Mouse (Mus musculus) thymus, postnatal 0 days (tissue): ENCODE results near the gene Bbs7. TPM values are rescaled to one million over a fixed set of nuclear protein-coding genes. Genes with fewer than 3 reads are reported as not detected.
"Not testable (repeated sequence)": the region's sequence is repeated elsewhere in the genome, so short reads cannot be mapped to it uniquely, and the experiment has no call there.

Source experiments
- DNase-seq: peaks from one replicate; pipeline ENCODE4 v3.0.0-alpha.2; 2015; ENCODE audit warnings: low spot score
- polyA plus RNA-seq: library from polyadenylated mRNA; unstranded; fragments of >200 nt; fragmentation: Nextera tagmentation; extraction: Ambion mirVana; gene quantifications from 2 replicates; pipeline ENCODE4 v1.2.1, GENCODE M21; 2015

The Bbs7 gene
- 5.0 and 6.8 TPM in 2 replicates for polyA plus RNA-seq

- peak; percentile 93 for DNase-seq
Observed at GRCm38 (mm10) chr3:36613202-36613907, at the start of gene Bbs7. Bbs7 (minus strand) TSS chr3:36613477.

GRCm38 (mm10) chr3:36645245-36645559, 31.9 kb upstream of the Bbs7 start:
- DNase-seq = not testable (repeated sequence)

- DNase-seq = no peak
Observed at GRCm38 (mm10) chr3:36644554-36645244, 31.4 kb upstream of the Bbs7 start.

GRCm38 (mm10) chr3:36643354-36643753, 30.1 kb upstream of the Bbs7 start:
- no peak for DNase-seq

- DNase-seq = no peak
Observed at GRCm38 (mm10) chr3:36642736-36643135, 29.5 kb upstream of the Bbs7 start.

- no peak for DNase-seq
Observed at GRCm38 (mm10) chr3:36640787-36641186, 27.5 kb upstream of the Bbs7 start.

- DNase-seq = no peak
Observed at GRCm38 (mm10) chr3:36635449-36635848, 22.2 kb upstream of the Bbs7 start.

GRCm38 (mm10) chr3:36626803-36627202, 13.5 kb upstream of the Bbs7 start:
- no peak for DNase-seq

- no peak for DNase-seq
Observed at GRCm38 (mm10) chr3:36618181-36618580, 4.9 kb upstream of the Bbs7 start.

- DNase-seq = no peak
Observed at GRCm38 (mm10) chr3:36613908-36614255, 605 bp upstream of the Bbs7 start.

GRCm38 (mm10) chr3:36612687-36613086, 590 bp downstream of the Bbs7 start:
- no peak for DNase-seq

GRCm38 (mm10) chr3:36605894-36606783, 7.1 kb downstream of the Bbs7 start:
- no peak for DNase-seq

GRCm38 (mm10) chr3:36599773-36600172, 13.5 kb downstream of the Bbs7 start:
- not testable (repeated sequence) for DNase-seq

- DNase-seq = no peak
Observed at GRCm38 (mm10) chr3:36598811-36599210, 14.5 kb downstream of the Bbs7 start.

- DNase-seq = peak; percentile 96
Observed at GRCm38 (mm10) chr3:36571827-36572378, 41.4 kb downstream of the Bbs7 start, which contains the start of gene Ccna2. Ccna2 (minus strand) TSS chr3:36572150.

GRCm38 (mm10) chr3:36571361-36571826, 41.9 kb downstream of the Bbs7 start:
- DNase-seq = no peak

- no peak for DNase-seq
Observed at GRCm38 (mm10) chr3:36569836-36570235, 43.4 kb downstream of the Bbs7 start.

- no peak for DNase-seq
Observed at GRCm38 (mm10) chr3:36563666-36564065, 49.6 kb downstream of the Bbs7 start.

GRCm38 (mm10) chr3:36559606-36560005, 53.7 kb downstream of the Bbs7 start:
- DNase-seq = no peak

- DNase-seq = no peak
Observed at GRCm38 (mm10) chr3:36557601-36558000, 55.7 kb downstream of the Bbs7 start.

GRCm38 (mm10) chr3:36552406-36553047, 60.8 kb downstream of the Bbs7 start, which contains the start of gene Exosc9:
Exosc9 (plus strand) TSS chr3:36552606.
- peak; percentile 90 for DNase-seq
